Mouse (Mus musculus) embryonic fibroblast, embryonic 13.5 days (primary cell): ENCODE data around the gene Npsr1.

Source experiments
- CTCF ChIP-seq: IDR thresholded peaks from 2 replicates; pipeline ENCODE4 v1.5.1; 2011; ENCODE audit warnings: mild to moderate bottlenecking, control low read depth, low read length, moderate library complexity, borderline replicate concordance; ENCODE audit not compliant: insufficient read depth
- POLR2A ChIP-seq: IDR thresholded peaks from 2 replicates; pipeline ENCODE4 v1.6.1; 2011; ENCODE audit warnings: low read depth, mild to moderate bottlenecking, control low read depth, low read length, moderate library complexity

DNA sequence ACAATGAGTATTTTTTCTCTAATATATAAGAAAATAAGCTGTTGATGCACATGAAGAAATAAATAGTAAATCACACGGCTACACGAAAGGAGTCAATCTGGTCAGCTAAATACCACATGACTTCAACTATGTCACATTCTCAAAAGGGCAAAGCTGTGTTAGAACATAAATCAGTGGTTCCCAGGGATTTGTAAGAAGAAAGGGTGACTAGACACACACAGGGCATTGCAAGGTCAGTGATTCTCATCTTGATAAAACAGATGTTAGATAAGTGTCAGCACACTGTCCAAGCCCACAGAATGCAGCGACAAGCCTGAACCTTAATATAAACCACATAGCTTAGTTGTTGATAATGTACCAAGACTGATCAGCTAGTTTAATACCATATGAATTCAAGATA lies 184.8 kb downstream of the Npsr1 start:
- TF ChIP-seq POLR2A: no peak
- TF ChIP-seq CTCF: no peak
